Mouse (Mus musculus): ENCODE data around the gene 2810408A11Rik.
A peak's percentile ranks its signal among the peaks of the same experiment; 100 is the strongest.

- TF ChIP-seq CTCF (IDR thresholded peaks at IDR 0.05), result peak; percentile 59
- no peak; the same call in none of the 2 replicates for TF ChIP-seq EP300 (IDR thresholded peaks at IDR 0.05)
These were observed 19.8 kb downstream of the 2810408A11Rik start, which contains the start of gene Kctd11 for GRCm38 (mm10) chr11:69880853-69881603.
